Mouse (Mus musculus) limb, embryonic 15.5 days (tissue): Measurements from ENCODE around the gene Gm20388. TPM values are rescaled to one million over a fixed set of nuclear protein-coding genes. Genes with fewer than 3 reads are reported as not detected.

Experiments
- ATAC-seq: fragments of 200-750 bp; cut with Nextera tagmentation; 2 replicates; pipeline ENCODE4 v1.8.0; 2017; ENCODE audit warnings: low read depth, moderate TSS enrichment; ENCODE audit not compliant: insufficient number of reproducible peaks, low FRiP score, low TSS enrichment
- H3K27ac ChIP-seq: fragments of 300-500 bp; sonication (generic); 2 replicates; pipeline ENCODE4 v1.5.1; 2015; ENCODE audit warnings: moderate library complexity, mild to moderate bottlenecking, inconsistent platforms
- H3K27me3 ChIP-seq: fragments of 300-500 bp; sonication (generic); 2 replicates; pipeline ENCODE4 v1.6.1; 2015; ENCODE audit warnings: inconsistent platforms
- H3K36me3 ChIP-seq: fragments of 300-500 bp; sonication (generic); 2 replicates; pipeline ENCODE4 v1.6.1; 2015; ENCODE audit warnings: inconsistent platforms
- H3K4me1 ChIP-seq: fragments of 300-500 bp; sonication (generic); 2 replicates; pipeline ENCODE4 v1.6.1; 2015; ENCODE audit warnings: inconsistent platforms
- H3K4me2 ChIP-seq: fragments of 300-500 bp; sonication (generic); 2 replicates; pipeline ENCODE4 v1.6.1; 2015; ENCODE audit warnings: mild to moderate bottlenecking, inconsistent platforms
- H3K4me3 ChIP-seq: fragments of 300-500 bp; sonication (generic); 2 replicates; pipeline ENCODE4 v1.5.1; 2015; ENCODE audit warnings: mild to moderate bottlenecking, inconsistent platforms
- H3K9ac ChIP-seq: fragments of 300-500 bp; sonication (generic); 2 replicates; pipeline ENCODE4 v1.6.1; 2015; ENCODE audit warnings: inconsistent platforms
- H3K9me3 ChIP-seq: fragments of 300-500 bp; sonication (generic); 2 replicates; pipeline ENCODE4 v1.6.1; 2016; ENCODE audit warnings: inconsistent platforms
- WGBS: fragments of 180-500 bp; shearing (Covaris S2); methylation state at CpG from one replicate; pipeline ENCODE4 v1.1.7; 2015; 5-methylcytosine and 5-hydroxymethylcytosine counted together
- polyA plus RNA-seq: library from polyadenylated mRNA; unstranded; fragments of >200 nt; fragmentation: Nextera tagmentation; extraction: Ambion mirVana; gene quantifications from 2 replicates; pipeline ENCODE4 v1.2.1, GENCODE M21; 2015

Gene Gm20388
- polyA plus RNA-seq, 1 experiment from 2014 or later: 4.9 TPM

DNA sequence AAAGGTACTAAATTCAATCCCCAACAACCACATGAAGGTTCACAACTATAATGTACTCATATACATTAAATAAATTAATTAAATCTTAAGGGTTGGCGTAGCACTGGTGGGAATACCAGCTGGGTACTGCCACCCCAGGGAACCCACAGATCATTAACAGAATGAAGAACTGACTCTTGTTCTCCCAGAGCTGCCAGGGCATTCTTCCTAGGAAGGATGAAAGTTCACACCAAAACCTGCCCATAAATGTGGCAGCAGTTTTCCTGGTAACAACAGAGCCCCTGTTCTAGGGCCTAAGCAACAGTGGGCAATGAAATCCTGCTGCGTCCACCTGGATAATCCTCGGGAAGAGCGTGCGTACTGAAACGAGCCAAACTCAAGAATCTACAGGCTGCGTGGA, 2531.7 kb downstream of the Gm20388 start:
- no peaks in the 10 kb centered on the region for H3K9me3 ChIP-seq
- peaks cover 24% of the 10 kb centered on the region for H3K36me3 ChIP-seq
- WGBS: 18% methylated on average over 7 of the region's 7 CpGs
- H3K4me2 ChIP-seq: peak overlapping the region; percentile 98
- no peaks in the 10 kb centered on the region for H3K27me3 ChIP-seq
- H3K9ac ChIP-seq: peak overlapping the region; percentile 55
- no peak for ATAC-seq
- H3K27ac ChIP-seq: peak overlapping the region; percentile 75; the same call in 1 of the 2 replicates
- peaks cover 31% of the 10 kb centered on the region for H3K4me1 ChIP-seq
- peak overlapping the region; percentile 74 for H3K4me3 ChIP-seq

DNA sequence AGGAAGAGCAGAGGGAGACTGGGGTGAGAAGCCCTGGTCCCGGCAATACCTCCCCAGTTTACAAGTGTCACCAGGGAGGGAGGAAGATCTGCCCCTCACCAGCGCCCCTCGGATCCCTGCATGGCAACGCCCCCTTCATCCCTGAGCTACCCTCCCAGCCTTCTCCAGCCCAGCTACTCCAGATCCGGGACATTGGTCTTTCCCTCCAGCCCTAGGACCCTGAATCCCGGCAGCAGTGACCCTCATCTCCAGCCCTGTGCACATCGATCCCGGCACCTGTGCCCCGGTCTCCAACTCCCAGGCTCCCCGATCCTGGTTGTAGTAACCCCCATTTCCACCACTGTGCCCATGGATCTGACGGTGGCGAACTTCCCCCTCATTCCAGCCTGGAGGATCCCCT, 2532.1 kb downstream of the Gm20388 start:
- H3K4me1 ChIP-seq: peaks cover 31% of the 10 kb centered on the region
- H3K9me3 ChIP-seq: no peaks in the 10 kb centered on the region
- H3K27me3 ChIP-seq: no peaks in the 10 kb centered on the region
- ATAC-seq: no peak
- H3K27ac ChIP-seq: peak overlapping the region; percentile 75
- H3K9ac ChIP-seq: peak overlapping the region; percentile 55
- H3K4me3 ChIP-seq: peak overlapping the region; percentile 74
- WGBS: under 1% methylated on average over 12 of the region's 12 CpGs
- peaks cover 20% of the 10 kb centered on the region for H3K36me3 ChIP-seq
- peak overlapping the region; percentile 98 for H3K4me2 ChIP-seq

DNA sequence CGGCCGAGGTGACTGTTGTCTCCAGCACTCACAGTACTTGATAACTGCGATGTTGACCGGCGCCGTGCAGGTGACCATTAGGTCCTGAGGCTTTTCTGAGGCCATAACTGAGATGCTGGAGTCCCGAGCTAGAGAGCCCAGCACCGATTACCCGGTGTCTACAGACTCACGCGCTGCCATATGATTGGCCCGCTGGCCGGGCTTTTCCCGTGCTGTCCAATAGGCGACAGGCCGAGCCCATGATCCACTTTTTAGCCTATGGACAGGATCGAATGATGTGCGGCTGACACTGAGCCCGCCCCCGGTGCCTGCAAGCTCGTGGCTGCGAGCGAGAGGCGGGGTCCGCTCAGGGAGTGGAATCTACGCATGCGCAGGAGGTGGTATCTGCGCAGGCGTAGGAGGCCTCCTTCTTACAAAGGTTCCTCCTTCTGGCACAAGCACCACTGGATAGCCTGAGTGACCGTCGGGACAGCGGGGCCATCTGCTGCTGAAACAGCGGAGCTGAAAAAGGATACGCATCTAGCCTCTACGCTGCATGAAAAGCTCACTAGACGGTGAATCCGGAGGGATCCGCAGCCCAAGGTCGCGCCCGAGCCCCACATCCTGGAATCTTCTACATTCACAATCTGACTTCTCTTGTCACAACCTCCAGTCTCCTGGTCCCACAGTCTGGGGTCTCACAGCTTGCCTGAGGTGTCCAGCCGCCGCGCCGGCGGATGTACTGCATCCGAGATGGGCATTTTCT, 2532.8 kb downstream of the Gm20388 start, which contains the start of gene Mvd:
Gene Mvd, minus strand, starts transcription at position 161 of the 745 bp plus-strand sequence.
- Histone ChIP-seq H3K4me1 (peaks cover 28% of the 10 kb centered on the region), H3K4me2 (peak within 1 kb of the TSS; percentile 98), H3K9me3 (no peaks in the 10 kb centered on the region), H3K27me3 (no peaks in the 10 kb centered on the region), H3K36me3 (peaks cover 13% of the 10 kb centered on the region; the same call in 1 of the 2 replicates), H3K27ac (peak within 1 kb of the TSS; percentile 95), H3K9ac (peak within 1 kb of the TSS; percentile 68), H3K4me3 (peak within 1 kb of the TSS; percentile 74)
- peak; percentile 99 for ATAC-seq
- under 1% methylated on average over 47 of the region's 47 CpGs for WGBS

DNA sequence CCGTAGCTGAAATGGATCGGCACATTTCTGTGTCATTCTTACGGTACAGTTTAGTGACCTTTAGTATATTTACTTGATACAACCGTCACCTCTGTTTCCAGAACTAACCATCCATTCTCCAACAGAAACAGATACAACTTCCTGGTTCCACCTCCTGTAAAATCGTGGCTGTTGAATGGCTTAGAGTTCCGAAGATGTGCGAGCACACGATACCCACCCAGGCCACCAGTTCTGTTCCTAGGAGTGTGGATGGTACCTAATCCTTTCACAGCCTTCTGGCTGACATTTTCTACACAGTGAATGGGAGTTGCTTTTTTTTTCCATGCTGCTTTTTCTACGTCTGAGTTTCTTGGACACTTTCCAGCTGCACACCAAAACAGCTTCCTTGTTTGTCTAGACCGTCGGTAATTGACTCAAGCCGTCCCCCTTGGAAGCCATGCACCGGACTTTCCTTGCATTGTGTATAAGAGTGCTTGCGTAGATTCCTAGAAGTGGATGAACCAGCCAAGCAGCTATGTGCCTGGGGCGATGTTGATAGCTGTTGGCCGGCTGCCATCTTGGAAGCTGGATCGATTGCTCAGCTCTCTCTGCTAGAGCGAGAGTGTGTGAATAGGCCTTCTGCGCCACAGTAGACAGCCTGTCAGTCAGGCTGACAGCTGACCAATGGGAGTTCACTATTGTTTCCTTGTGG, 2533.6 kb downstream of the Gm20388 start:
- Histone ChIP-seq H3K36me3 (peaks cover 9% of the 10 kb centered on the region; the same call in 1 of the 2 replicates), H3K27ac (peak overlapping the region; percentile 95), H3K9ac (peak overlapping the region; percentile 68), H3K27me3 (no peaks in the 10 kb centered on the region), H3K4me2 (peak overlapping the region; percentile 98), H3K4me3 (peak overlapping the region; percentile 74), H3K9me3 (no peaks in the 10 kb centered on the region), H3K4me1 (peaks cover 28% of the 10 kb centered on the region)
- 4% methylated on average over 19 of the region's 19 CpGs for WGBS
- 0 out of 2 replicates have a peak, but pooled peaks have one; percentile 36 for ATAC-seq

DNA sequence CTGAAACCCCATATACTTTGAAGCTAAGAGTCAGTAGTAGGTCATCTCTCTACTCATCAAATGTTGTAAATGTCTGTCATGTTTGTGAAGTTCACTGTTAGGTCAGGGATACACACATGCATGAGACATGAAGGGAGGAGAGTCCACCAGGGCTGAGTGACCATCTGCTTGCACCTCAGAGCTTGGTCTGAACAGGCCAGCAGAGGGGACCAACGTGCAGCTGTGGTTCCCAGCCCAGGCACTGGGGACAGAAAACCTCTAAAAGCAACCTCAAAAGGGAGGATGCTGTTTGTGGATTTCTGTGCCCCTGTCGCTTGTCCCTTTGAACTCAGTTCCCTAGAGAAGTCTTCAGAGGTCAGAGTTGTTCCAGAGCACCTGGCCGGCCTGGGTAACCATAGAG, 2534.6 kb downstream of the Gm20388 start:
- H3K27ac ChIP-seq: 0 out of 2 replicates have a peak overlapping the region, but pooled peaks have one; percentile 18
- no peak overlapping the region for H3K4me3 ChIP-seq
- 54% methylated on average over 3 of the region's 3 CpGs for WGBS
- ATAC-seq: no peak
- no peaks in the 10 kb centered on the region for H3K27me3 ChIP-seq
- H3K4me2 ChIP-seq: no peak overlapping the region
- 0 out of 2 replicates have a peak, but pooled peaks cover under 1% of the 10 kb centered on the region for H3K36me3 ChIP-seq
- no peaks in the 10 kb centered on the region for H3K9me3 ChIP-seq
- peaks cover 28% of the 10 kb centered on the region for H3K4me1 ChIP-seq
- no peak overlapping the region for H3K9ac ChIP-seq

DNA sequence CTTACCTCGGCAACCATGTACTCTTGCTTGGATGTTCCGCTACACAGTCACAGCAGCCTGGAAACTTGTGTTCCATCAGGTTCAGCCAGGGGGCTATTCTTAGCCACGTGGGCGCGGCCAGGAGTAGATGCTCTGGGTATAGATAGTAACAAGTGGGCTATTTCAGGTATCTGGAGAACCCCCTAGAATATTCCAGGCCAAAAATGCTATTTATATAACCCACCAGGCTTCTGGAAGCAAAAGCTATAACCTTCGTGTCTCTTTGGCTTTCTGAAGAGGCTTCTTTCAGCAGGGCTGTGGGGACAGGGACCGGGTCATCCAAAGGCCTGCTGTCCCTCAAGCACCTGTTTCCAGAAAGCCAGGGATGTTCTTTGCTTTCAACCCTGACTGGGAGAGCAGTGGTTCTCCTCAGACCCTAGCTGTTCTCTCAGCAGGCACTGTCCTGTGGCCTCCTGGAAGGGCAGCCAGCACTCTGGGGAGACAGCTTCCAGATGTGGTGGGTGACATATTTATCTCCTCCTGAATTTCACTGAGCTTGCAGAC, 2540.6 kb downstream of the Gm20388 start:
- H3K27ac ChIP-seq: no peak overlapping the region
- WGBS: 63% methylated on average over 7 of the region's 7 CpGs
- no peak overlapping the region for H3K9ac ChIP-seq
- no peaks in the 10 kb centered on the region for H3K36me3 ChIP-seq
- H3K9me3 ChIP-seq: no peaks in the 10 kb centered on the region
- no peaks in the 10 kb centered on the region for H3K4me1 ChIP-seq
- no peak overlapping the region for H3K4me2 ChIP-seq
- no peak overlapping the region for H3K4me3 ChIP-seq
- H3K27me3 ChIP-seq: peaks cover 4% of the 10 kb centered on the region
- no peak for ATAC-seq

DNA sequence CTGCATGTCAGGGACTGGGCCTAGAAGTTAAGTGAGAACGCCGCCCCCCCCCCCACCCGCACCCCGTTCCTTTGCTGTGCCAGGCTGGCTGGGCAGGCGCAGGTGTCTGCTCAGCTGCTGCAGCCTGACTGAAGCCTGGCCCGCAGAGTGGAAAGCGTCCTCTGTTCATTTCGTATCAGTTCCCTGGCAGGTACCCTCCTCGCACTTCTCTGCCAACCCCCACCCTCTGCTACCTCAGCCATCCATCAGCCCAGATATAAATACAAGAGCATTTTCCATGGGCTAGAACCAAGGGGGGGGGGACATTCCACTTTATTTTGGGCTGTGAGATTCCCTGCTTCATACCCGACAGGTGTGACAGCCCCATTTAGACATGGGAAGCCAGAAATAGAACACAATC, 2541.5 kb downstream of the Gm20388 start:
- 85% methylated on average over 10 of the region's 10 CpGs for WGBS

DNA sequence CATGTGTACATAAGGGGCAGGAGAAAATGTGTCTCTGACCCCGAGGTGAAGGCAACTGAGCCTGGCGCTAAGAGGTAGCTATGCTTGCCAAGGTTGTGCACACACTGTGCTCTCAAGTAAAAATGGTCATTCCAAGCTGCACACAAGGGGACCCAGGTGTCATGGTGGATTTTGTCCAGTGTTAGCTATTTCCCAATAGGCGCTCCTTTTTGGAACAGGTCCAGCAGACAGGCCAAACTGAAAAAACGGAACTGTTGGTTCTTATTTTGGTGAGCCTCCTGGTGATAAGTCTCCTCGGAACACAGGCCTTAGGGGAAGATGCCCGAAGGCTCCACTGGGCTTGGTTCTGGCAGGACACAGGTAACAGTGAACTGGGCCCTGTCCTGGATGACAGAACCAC, 2543.8 kb downstream of the Gm20388 start:
- H3K27me3 ChIP-seq: peaks cover 25% of the 10 kb centered on the region
- no peak overlapping the region for H3K4me3 ChIP-seq
- no peak overlapping the region for H3K27ac ChIP-seq
- H3K4me1 ChIP-seq: no peaks in the 10 kb centered on the region
- H3K36me3 ChIP-seq: no peaks in the 10 kb centered on the region
- 79% methylated on average over 6 of the region's 6 CpGs for WGBS
- no peak for ATAC-seq
- no peak overlapping the region for H3K4me2 ChIP-seq
- no peaks in the 10 kb centered on the region for H3K9me3 ChIP-seq
- H3K9ac ChIP-seq: no peak overlapping the region

More for the DNA sequence above, 2541.5 kb downstream of the Gm20388 start:
- peaks cover 7% of the 10 kb centered on the region for H3K27me3 ChIP-seq
- no peaks in the 10 kb centered on the region for H3K9me3 ChIP-seq
- no peak for ATAC-seq
- no peak overlapping the region for H3K4me3 ChIP-seq
- H3K36me3 ChIP-seq: no peaks in the 10 kb centered on the region
- no peak overlapping the region for H3K9ac ChIP-seq
- no peaks in the 10 kb centered on the region for H3K4me1 ChIP-seq
- no peak overlapping the region for H3K4me2 ChIP-seq
- no peak overlapping the region for H3K27ac ChIP-seq

DNA sequence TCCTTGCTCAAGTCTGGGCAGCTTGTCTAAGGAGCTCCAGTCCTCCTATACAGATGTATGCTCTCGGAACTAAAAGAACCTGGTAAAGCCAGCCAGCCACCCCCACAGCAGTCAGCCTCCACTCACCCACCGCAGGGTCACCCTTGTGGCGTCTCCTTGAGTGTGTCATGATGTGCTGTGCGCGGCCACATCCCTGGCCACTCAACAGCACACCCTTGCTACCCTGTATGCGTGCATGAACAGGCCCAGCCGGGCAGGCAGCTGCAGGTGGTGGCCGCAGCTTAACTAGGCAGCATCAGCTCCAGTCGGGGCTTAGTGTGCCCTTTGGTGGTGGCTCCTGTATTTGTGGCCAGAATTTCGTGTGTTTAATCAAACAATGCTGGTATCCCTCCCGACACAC, 2546.5 kb downstream of the Gm20388 start:
- peaks cover 52% of the 10 kb centered on the region for H3K27me3 ChIP-seq

DNA sequence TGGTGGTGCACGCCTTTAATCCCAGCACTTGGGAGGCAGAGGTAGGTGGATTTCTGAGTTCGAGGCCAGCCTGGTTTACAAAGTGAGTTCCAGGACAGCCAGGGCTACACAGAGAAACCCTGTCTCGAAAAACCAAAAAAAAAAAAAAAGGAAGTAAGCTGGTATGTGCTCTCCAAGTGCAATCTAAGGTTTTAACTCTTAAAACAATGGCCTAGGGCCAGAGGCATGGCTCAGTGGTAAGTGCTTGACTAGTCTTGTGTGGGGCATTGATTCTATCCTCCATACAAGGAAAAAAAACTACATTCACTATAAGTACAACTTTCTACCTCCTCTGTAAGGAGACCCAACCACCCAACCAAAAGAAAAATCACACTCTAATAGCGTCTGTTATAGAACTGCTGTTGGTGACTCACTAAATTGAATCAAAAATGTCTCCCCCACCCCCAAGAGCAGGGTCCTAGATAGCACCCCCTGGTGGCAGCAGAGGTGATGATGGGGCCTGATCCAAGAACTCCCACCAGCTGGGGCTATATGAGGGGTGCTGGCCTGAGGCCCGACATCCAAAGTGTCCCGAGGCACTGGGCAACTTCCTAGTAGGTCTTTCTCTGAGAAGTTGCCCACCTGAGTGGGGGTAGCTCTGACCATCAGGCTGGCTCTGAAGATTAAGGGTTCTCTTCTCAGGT, 2548.7 kb downstream of the Gm20388 start:
- WGBS: 49% methylated on average over 6 of the region's 6 CpGs
- Histone ChIP-seq H3K4me2 (no peak overlapping the region), H3K9ac (no peak overlapping the region), H3K27me3 (peaks cover 67% of the 10 kb centered on the region), H3K36me3 (no peaks in the 10 kb centered on the region), H3K9me3 (no peaks in the 10 kb centered on the region), H3K4me1 (peaks cover 23% of the 10 kb centered on the region), H3K4me3 (no peak overlapping the region), H3K27ac (no peak overlapping the region)
- ATAC-seq: no peak

More for the DNA sequence above, 2546.5 kb downstream of the Gm20388 start:
- Histone ChIP-seq H3K4me1 (peaks cover 23% of the 10 kb centered on the region), H3K9me3 (no peaks in the 10 kb centered on the region), H3K27ac (no peak overlapping the region), H3K36me3 (no peaks in the 10 kb centered on the region), H3K4me3 (no peak overlapping the region), H3K9ac (no peak overlapping the region), H3K4me2 (no peak overlapping the region)
- 70% methylated on average over 11 of the region's 11 CpGs for WGBS
- no peak for ATAC-seq

DNA sequence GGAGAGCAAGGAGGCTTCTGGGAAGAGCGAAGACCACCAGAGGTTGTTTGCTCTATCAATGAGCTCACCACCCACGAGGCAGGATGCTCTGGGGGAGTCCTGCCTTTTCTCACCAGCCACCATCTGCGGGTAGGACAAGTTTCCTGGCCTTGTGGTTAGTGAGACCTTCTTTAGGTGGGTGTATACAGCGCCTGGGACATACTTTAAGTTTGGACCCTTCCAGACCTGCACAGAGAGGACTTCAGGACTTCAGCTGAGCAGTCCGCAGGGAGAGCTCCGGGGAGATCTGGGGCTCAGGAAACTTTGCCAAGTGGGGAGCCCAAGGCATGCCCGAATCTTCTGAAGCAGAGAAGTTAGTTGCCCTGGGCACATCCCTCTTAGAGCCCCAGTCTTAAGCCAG, 2549.3 kb downstream of the Gm20388 start:
- Histone ChIP-seq H3K9ac (no peak overlapping the region), H3K4me3 (peak overlapping the region; percentile 33), H3K36me3 (no peaks in the 10 kb centered on the region), H3K4me2 (peak overlapping the region; percentile 52), H3K27ac (no peak overlapping the region), H3K4me1 (peaks cover 23% of the 10 kb centered on the region), H3K27me3 (peaks cover 67% of the 10 kb centered on the region), H3K9me3 (no peaks in the 10 kb centered on the region)
- ATAC-seq: no peak
- 27% methylated on average over 7 of the region's 7 CpGs for WGBS
